Mouse (Mus musculus) yolk sac, embryonic 10.5 days (tissue): ENCODE results near the gene Lmo7.

Experiments used
- DNase-seq: peaks from one replicate; pipeline ENCODE4 v3.0.0-alpha.2; 2017; ENCODE audit warnings: low spot score

Lmo7 gene

DNA sequence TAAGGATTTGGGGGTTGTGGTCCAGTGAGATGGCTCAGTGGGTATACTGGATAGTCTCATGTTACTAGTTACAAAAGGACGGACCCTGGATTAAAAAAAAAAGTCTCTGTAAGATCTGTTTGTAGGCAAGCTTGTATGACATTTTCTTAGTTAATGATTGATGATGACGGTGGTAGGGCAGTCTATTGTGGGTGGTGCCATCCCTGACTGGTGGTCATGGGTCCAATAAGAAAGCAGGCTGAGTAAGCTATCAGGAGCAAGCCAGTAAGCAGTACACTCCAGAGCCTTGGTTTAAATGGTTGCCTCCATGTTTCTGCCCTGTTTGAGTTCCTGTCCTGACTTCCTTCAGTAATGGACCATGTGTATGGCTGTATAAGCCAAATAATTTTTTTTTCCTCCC is 106.6 kb downstream of the Lmo7 start:
- DNase-seq, result peak; percentile 50

DNA sequence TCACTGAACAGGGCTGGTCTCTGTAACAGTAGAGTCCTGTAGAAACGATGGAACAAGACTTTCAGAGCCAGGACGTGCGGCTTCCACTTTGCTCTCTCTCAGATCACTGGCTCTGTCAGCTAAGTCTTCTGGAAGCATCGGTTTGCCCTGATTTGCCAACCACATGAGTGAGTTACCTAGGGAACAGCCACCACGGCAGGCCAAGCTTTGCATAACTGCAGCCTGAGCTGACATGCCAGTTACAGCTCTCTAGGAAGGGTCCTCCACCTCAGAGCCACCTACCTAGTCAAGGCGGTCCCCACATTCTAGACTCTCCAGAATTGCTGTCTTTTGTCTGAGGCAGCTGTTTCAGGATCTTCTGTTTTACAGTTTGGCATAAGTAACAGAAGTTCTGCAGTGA is 107.4 kb downstream of the Lmo7 start:
- DNase-seq, result no peak

DNA sequence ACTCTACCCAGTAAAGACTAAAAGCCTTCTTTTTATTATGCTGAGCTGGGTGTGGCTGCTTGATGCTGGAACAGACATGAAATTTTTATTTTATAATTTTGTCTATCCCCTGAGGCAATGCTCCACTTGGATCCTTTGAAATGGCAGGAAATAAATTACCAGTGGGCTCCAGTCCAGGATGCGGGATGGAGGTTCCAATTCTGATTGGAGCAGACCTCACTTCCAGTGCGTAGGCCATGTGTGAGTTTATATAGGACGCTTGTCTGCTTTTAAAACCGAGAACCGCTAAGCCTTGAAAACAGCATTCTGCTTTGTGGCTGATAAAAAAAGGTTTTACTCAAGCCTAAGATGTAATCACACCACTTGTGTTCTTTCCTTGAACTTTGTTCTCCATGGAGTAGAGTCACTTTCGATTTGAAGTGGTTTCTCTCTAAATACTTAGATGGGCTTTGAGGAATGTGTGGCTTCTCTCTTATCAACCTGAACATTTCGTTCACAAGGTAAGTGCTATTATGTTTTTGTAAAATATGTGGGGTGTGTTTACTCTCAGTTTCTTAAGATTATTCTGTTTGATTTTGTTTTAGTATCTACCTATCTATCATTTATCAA is 108.6 kb downstream of the Lmo7 start:
- DNase-seq, result no peak

DNA sequence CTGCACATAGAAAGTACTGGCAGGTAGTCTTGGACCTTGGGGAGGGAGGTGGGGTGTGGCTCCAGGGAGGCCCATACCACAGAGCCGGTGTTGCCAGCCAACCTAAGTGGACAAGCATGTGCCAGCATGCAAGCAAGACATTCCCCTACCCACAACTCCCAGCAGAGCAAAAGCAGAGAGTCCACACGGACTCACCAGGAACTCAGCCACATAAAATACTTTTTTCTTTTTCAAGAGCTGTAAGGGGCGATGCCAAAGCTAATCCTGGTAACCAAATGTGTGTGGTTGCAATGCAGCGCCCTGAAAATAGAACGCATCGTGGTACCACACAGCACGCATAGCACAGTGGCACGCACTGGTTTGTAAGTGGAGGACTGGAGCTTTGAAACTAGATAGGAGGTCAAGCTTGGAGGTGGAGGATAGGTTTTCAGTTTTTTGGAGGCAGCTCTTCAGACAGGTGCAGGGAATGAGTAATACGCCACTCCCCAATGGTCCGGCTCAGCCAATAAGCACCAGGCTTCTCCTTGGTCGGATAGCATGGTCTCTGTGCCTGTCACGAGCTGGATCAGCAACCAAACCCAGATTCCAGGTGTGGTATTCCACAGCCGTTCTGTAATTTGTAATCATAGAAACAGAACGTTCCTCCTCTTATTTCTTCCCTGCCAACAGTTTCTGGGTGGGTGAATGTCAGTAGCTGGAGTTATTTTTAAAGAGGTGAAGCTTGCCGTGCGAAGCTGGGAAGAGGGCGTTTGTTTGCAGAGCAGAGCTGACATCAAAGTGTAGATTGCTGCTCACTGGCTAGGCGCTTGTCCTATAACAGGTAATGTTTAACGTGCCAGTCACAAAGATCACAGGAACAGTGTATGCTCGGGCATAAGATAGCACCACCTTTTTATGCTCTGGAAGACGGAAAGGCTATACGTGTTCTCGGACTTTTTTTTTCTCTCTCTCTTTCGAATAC is 110.3 kb downstream of the Lmo7 start:
- peak; percentile 80 for DNase-seq

DNA sequence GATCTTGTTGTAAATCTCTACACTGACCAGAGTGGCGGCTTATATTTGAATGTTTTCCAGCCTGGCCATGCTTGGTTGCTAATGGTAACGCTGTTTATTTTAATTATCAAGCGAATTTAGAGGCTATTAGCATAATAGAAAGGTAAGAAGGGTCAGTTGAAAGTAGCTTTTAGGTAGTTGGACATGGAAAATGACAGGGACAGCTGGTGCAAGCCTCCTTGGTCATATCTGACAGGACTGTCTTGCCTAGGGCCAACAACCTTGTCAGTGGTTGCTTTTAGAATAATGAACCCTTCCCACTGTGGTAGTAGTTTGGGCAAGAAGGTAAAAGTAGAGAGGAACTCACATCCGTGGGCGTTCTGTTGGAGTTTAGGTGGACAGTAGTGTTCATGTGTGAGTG is 111.5 kb downstream of the Lmo7 start:
- DNase-seq, result no peak

DNA sequence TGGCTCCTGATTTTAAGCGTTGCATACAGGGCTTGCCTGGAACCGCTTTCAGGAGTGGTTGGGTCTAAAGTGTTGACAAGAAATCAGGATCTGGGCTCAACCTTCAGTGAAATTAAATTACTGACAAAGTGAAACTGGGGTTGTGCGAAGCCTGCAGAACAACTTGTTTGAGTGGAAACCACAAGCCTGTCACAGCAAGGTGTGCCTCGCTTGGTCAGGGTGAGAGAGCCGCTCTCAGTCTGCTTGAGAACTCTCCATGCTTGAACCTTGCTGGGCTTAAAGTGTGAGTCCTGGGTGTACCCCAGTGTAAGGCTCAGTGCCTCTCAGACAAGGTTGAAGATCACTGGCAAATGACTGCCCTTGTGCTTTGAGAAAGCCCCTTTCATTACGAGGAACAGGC is 112.8 kb downstream of the Lmo7 start:
- no peak for DNase-seq

DNA sequence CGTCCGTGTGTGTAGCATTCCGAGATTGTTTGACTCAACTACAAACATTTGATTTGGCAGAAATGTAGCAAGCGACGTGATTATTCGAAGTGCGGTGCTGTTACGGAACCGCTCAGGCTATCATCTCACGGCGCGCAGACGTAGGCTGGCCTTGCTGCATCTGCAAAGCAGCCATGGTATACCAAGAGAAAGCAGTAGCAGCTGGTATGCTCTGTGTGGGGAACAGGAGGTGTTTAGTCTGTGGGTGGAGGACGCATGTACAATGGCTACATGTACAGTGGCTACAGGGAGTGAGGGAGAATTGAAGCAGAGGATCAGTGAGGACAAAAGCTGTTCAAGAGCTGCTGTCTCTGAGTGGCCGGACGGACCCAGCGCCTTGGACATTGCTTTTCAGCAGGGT is 113.7 kb downstream of the Lmo7 start:
- no peak for DNase-seq

DNA sequence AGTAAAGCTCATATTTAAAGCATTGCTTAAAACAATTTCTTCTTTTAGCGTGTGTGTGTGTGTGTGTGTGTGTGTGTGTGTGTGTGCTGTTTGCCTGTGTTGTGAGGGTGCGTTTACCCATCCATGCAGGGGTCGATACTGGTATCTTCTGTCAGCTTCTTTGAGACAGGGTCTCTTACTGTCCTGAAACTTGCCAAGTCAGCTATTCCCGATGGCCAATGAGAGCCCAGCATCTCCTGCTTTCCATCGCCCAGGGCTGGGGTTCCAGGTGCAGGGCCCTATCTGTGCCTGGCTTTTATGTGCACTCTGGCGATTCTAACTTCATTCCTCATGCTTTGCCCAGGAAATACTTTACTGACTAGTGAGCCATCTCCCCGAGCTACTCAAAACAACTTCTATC is 114.7 kb downstream of the Lmo7 start:
- no peak for DNase-seq

DNA sequence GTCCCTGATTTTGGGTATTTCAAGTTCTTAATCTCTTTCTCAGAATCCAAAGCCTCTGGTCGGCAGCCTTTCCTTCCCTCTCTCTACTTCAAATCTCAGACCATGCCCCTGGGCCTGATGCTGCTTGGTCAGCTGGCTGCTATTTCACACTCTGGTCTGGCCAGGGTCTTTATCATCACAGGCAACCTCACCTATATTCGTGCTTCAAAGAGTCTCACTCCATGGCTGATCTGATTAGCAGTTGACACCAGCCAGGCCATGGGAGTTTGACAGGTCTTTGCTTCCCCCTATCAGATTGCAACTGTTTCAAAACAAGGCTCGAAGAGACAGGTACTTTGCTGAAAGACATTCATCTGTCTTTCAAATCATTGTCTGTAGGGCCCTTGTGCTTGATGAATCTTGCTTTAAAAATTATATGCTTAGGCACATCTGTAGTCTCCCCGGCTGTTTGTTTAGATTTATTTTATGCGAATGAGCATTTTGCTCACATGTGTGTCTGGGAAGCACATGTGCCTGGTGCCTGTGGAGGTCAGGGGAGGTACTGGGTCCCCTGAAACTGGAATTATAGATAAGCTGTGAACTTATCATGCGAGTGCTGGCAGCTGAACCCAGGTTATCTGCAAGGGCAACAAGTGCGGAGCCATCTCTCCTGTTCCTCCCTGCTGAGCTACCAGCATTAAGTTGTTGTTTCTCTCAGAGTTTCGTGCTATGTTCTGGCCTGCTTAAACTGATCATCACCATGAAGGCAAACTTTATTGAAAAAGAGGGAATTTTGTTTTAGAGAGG is 116.5 kb downstream of the Lmo7 start:
- no peak for DNase-seq

DNA sequence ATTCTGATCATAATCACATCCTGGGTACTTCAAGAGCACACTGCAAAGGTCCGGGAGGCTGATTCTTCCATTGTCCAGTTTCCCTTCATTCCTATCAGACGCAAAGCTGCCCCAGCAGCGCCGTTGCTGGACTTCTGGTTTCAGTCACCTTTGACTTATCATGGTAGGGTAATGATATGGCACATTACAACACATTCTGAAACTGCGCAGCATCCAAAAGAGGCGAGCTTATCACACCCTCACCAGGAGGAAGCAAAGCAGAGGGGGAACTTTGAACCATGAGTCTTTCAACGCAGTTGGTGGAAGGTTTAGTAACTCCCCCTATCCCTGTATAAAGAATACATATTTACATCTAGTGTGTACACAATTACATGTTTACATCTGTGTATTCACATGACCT is 117.8 kb downstream of the Lmo7 start:
- peak; percentile 26 for DNase-seq

DNA sequence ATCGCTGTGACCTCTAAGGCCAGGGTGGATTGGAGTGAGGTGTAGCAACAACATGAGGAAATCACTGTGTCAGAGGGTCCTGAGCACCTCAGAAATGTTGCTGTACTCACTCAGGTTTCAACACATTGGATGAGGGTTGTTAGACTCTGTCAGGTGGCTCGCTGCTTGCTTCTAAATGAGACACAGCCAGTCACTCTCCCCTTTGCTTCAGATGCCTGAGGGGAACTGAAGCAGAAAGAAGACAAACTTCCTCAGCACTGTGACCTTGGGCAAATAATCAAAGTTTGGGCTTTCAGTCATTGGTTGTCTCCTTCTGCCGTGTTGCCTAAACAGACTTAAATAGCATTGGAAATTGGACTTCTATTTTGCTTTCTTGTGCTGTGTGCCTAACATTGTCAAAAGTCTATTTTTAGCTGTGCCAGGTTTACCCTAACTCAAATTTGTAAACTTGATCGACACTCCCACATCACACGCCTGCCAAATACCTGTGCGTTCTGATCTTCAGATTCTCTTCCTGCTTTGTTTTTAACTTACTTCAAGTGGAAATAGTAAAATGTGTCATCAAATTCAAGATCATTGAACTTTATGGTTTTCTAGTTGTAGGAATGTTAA is 122.9 kb downstream of the Lmo7 start:
- DNase-seq, result peak; percentile 29

DNA sequence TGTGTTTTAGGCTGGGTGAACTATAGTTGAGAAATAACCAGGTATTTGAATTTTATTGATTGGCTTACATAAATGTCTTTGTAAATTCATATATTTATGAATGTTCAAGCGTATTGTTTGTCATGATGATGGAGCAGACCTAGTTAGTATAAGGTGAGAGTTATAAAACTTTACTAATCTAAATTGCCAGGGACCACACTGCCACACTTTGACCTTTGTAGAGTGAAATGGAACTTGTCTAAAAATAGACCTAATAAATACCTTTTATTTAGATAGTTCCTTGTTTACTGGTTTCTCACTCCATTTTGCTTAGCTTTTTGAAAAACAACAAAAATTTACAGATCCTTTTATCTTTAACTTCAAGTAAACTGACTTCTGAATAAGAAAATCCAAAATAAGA is 123.5 kb downstream of the Lmo7 start:
- no peak for DNase-seq

DNA sequence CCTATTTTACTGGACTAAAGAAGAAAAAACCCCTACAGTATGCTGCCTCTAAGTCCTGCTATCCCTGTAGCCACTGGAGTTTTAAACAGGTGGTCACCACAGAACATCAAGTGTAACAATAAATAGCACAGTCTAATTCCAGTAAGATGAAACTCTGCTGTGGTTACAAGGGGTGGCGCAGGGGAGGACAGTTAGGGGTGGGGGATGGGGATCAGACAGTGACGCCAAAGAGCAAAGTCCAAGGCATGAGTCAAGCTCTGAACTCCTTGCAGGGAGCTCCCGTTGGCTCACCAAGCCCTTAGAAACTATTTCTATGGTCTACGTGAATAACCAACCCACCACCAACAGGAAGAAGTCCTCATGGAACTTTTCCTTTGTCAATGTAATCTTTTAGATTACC is 124.0 kb downstream of the Lmo7 start:
- DNase-seq, result peak; percentile 78

DNA sequence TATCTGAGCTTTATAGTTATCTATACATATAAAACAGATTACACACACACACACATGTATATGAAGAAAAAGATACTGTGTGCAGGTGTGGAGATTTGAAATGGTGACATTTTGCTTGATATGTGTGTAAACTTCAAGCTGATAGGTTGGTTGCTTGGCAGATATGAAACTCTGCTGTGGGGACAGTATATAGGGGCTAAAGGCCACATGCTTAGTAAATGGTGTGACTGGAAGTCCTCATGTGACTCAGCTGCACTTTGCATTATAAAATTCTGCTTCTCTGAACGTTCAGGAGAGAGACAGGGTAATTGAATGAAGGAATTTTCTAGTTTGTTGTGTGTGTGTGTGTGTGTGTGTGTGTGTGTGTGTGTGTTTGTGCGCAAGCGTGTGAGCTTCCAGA is 124.5 kb downstream of the Lmo7 start:
- DNase-seq, result no peak

DNA sequence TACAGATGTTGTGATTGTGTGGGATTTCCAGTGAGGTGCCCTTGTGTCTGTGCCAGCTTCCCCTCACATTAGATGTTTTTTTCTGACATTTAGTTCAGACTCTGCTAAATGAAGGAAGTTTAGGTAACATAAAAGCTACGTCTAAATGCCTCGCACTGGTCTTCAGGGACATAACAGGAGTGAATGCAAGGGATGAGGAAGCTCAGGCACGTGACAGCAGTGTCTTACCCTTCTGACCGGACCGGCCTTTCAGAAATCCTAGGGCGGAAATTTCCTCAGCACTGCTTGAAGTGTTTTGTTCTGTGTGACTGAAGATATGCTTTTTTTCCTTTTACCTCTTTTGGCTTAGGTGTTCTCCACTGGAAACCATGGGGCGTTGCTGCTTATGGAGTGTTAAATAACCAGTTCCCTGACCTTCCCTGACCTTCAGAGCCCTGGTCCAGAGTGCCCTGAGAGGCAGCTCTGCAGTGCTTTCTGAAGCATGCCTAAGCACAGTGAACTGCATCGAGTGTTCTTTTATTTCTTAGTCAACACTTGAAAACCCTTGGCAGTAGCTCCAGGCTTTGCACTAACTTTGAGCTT is 129.6 kb downstream of the Lmo7 start:
- peak; percentile 50 for DNase-seq

DNA sequence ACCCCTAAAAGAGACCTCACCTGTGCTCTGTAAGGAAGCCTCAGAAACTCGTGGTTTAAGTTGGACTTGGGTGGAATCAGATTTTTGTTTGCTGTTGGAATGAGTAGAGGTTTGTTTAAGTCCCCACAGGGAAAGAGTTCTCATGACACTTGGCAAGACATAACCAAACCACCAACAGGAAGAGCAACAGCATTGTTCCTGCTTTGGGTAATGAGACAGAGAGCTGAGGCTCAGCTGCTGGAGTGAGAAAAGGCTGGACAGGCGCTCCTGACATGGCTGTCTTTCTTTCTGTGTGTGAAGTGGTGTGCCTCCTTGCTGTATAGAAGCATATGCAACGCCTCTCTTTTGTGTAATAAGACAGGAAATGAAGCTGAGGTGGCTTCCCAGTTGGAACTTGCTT is 132.3 kb downstream of the Lmo7 start:
- no peak for DNase-seq

DNA sequence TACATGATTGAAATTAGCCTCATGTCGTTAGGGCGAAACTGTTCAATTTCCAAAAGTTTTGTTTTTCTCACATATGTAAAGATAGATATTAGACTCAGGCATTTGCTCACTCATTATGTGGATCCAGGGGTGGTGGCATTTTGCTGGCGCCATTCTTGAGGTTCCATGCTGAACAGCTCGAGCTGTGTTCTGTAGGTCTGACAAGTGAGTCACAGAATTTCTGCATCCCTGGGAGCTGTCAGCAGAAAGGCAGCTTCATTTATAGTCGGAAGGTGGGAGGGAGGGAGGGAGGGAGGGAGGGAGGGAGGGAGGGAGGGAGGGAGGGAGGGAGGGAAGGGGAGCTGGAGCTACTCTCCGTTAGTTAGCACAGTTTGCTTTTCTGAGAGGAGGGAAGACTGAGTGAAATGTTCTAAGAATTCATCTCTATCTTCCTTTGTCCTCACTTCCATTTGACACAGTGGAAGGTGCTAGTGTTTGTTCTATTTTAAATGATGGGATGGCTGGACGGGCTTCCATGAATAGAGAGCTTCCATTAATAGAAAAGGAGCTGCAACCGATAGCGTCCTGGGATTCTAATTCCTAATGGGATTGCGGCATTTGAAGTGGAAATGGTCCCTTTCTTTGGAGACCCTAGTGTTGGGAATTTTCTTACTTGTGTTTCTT is 137.4 kb downstream of the Lmo7 start:
- no peak for DNase-seq

DNA sequence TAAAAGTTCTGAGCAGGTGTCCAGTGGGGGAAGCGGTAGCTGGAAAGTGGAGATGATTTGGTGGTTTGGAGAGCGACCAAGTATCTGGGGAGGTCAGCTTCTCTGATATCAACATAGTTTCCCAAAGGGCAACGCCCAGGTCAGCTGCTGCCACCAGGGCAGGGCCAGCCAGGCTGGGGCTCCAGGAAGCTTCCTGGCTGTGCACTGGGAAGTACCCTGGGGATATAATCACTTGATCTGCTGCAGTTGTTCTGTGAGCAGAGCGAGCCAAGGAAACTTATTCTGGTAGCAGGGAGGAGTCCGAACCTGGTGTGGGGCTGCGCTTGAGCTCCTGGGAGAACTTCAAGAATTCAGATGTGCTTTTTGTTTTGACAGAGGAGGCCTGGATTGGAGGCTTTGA is 139.4 kb downstream of the Lmo7 start:
- no peak for DNase-seq

DNA sequence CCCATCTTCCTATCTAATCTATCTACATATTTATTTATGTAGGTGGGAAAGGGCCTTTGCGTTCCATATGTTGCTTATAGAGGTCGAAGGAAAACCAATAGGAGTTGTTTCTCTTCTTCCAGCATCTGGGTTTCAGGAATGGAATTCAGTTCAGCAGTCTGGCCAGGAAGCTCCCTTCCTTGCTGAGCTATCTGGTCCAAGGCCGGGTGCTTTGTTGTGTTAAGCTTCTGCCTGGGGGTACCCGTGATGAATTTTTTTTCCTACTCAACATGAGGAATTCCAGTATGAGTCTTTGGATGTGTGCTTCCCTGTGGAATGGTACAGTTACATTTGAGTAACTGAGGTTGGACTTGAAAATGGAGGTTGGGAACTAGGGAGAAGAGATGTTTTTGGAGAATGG is 139.9 kb downstream of the Lmo7 start:
- no peak for DNase-seq

DNA sequence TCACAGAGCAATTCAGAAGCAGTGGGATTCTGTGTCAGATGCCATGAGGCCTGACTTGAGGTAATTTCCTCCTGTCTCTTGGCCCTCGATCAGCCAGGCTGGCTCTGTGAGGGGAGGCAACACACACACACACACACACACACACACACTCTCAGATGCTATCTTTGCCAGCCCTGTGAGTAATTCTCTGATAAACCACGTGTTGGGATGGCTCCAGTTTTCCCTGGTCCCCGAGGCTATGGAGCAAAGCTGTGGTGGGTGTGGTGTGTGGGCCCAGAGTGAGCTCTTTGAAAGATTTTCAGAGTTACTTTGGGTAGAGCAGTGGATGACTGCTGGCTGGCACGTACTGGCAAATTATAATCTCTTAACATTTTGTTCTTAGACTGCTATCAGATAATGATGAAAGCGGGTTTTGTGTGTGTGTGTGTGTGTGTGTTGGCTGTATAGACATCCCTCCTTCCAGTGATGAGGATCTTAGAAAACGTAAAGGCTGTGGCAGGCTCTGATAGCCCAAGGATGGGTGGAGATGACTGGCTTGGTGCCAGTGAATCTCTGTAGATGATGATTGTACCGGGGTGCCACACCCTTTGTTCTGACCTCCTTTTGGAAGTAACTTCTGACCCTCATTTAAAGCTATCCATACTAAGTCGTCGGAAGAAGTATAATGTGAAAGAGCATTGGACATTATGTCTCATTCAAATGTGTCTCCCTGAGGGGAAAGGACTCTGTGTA is 140.6 kb downstream of the Lmo7 start:
- no peak for DNase-seq

DNA sequence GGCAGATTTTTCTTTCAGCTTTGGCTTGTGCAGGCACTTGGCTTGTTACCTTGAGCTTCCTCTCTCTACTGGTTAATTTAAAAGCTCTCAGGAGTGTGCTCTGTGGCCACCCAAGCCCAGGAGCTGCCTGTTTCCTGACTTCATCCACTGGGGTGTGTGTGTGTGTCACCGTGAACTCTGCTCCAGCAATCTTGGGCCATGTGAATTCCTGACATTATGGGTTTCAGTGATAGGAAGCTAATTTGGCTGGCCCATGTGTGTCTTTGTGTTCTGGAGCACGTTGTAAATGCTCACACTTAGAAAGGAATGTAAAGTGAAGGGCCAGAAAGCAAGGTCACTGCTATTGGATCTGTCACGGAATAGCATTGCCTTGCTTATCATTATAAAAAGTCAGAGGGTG is 143.1 kb downstream of the Lmo7 start:
- DNase-seq, result no peak
